Mouse (Mus musculus) heart, postnatal 0 days (tissue): ENCODE measurements at regions not wholly inside any gene's neighbourhood (a gene's known extent, or its start where the extent isn't known, plus 50 kb on each side); places are given as distances from the start of the nearest gene placed in this dataset.

Source experiments
- CTCF ChIP-seq: IDR thresholded peaks from 2 replicates; pipeline ENCODE4 v1.5.1; 2016; ENCODE audit warnings: antibody characterized with exemption, control low read depth, low read depth
- EP300 ChIP-seq: IDR thresholded peaks from 2 replicates; pipeline ENCODE4 v1.6.1; 2016; ENCODE audit warnings: antibody characterized with exemption, low read depth

DNA sequence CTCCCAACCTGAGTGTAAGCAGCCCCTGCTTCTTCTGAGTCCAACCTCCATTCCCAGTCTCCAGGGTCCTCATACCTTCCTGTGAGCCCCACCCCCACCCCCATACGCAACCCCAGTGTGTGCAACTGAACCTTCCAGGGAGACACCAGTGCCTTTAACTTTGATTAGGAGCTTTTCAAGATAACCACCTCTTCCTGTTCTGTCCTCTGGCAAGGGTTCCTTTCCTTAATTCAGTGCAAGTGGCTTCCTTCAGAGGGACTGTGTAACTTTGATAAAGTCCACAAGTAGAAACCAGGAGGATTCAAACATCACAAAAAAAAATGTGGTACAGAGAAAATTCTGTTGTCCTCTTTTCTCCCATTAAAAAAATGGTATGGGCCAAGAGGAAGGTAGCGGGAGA, 174.2 kb upstream of the Nfe2l3 start:
- TF ChIP-seq CTCF (no peak), EP300 (no peak)
